Mouse (Mus musculus): ENCODE measurements around the gene Cul5.
A peak's percentile ranks its signal among the peaks of the same experiment; 100 is the strongest.

Gene Cul5

GRCm38 (mm10) chr9:53607192-53607591, 62.6 kb downstream of the Cul5 start:
- DNase-seq: no peak

- DNase-seq: no peak
These were observed 64.9 kb downstream of the Cul5 start for GRCm38 (mm10) chr9:53604954-53605353.

GRCm38 (mm10) chr9:53603849-53604248, 66.0 kb downstream of the Cul5 start:
- DNase-seq: no peak

- peak; percentile 8 for DNase-seq
These were observed 66.4 kb downstream of the Cul5 start for GRCm38 (mm10) chr9:53603384-53603783.

GRCm38 (mm10) chr9:53601541-53601940, 68.3 kb downstream of the Cul5 start:
- no peak for DNase-seq

GRCm38 (mm10) chr9:53598631-53599030, 71.2 kb downstream of the Cul5 start:
- DNase-seq: no peak

- no peak for DNase-seq
These were observed 72.7 kb downstream of the Cul5 start for GRCm38 (mm10) chr9:53596971-53597600.

- peak; percentile 78 for DNase-seq
These were observed 75.0 kb downstream of the Cul5 start for GRCm38 (mm10) chr9:53594764-53595163.

- no peak for DNase-seq
These were observed 87.9 kb downstream of the Cul5 start for GRCm38 (mm10) chr9:53581870-53582269.

GRCm38 (mm10) chr9:53575721-53576120, 94.1 kb downstream of the Cul5 start:
- no peak for DNase-seq

- no peak for DNase-seq
These were observed 97.1 kb downstream of the Cul5 start for GRCm38 (mm10) chr9:53572516-53573307.

- no peak for DNase-seq
These were observed 99.2 kb downstream of the Cul5 start for GRCm38 (mm10) chr9:53570662-53571061.

Data from thymus, postnatal 25 days (tissue).